Mouse (Mus musculus) adrenal gland, adult 8-10 months (tissue): ENCODE data around the gene Ccdc65. TPM values are rescaled to one million over a fixed set of nuclear protein-coding genes. Genes with fewer than 3 reads are reported as not detected.

Experiments
- DNase-seq: peaks from one replicate; pipeline ENCODE4 v3.0.0; 2022
- total RNA-seq, 4 experiments: library from RNA; stranded (reverse); gene quantifications; 2 replicates each; pipeline ENCODE4 v1.2.4; 2022

Gene Ccdc65
- total RNA-seq, 4 experiments from 2014 or later: 0.59 to 0.90 (median 0.82) TPM

- no peak for DNase-seq
Measured at GRCm38 (mm10) chr15:98692171-98692715, 15.8 kb upstream of the Ccdc65 start.

- no peak for DNase-seq
Measured at GRCm38 (mm10) chr15:98695726-98696125, 12.3 kb upstream of the Ccdc65 start.

GRCm38 (mm10) chr15:98696216-98696615 lies 11.8 kb upstream of the Ccdc65 start:
- no peak for DNase-seq

GRCm38 (mm10) chr15:98699190-98700105 lies 8.6 kb upstream of the Ccdc65 start:
- peak; percentile 61 for DNase-seq

GRCm38 (mm10) chr15:98704312-98704711 lies 3.7 kb upstream of the Ccdc65 start:
- DNase-seq: no peak

GRCm38 (mm10) chr15:98710442-98710841 lies 2.4 kb downstream of the Ccdc65 start:
- DNase-seq: no peak

GRCm38 (mm10) chr15:98714230-98714652 lies 6.2 kb downstream of the Ccdc65 start:
- DNase-seq: no peak

- DNase-seq: no peak
Measured at GRCm38 (mm10) chr15:98717301-98717700, 9.3 kb downstream of the Ccdc65 start.

GRCm38 (mm10) chr15:98722191-98722590 lies 14.2 kb downstream of the Ccdc65 start:
- no peak for DNase-seq

- DNase-seq: no peak
Measured at GRCm38 (mm10) chr15:98722854-98723253, 14.8 kb downstream of the Ccdc65 start.

GRCm38 (mm10) chr15:98724441-98724840 lies 16.4 kb downstream of the Ccdc65 start:
- no peak for DNase-seq

- DNase-seq: no peak
Measured at GRCm38 (mm10) chr15:98726079-98726478, 18.1 kb downstream of the Ccdc65 start.

- DNase-seq: no peak
Measured at GRCm38 (mm10) chr15:98726746-98727145, 18.7 kb downstream of the Ccdc65 start.

- peak; percentile 62 for DNase-seq
Measured at GRCm38 (mm10) chr15:98727443-98728321, 19.7 kb downstream of the Ccdc65 start, which contains the start of gene Fkbp11. TSS of gene Fkbp11 (minus strand) at chr15:98728198.

GRCm38 (mm10) chr15:98728366-98728765 lies 20.4 kb downstream of the Ccdc65 start:
- no peak for DNase-seq

GRCm38 (mm10) chr15:98729791-98730545 lies 22.0 kb downstream of the Ccdc65 start:
- no peak for DNase-seq

- no peak for DNase-seq
Measured at GRCm38 (mm10) chr15:98730790-98731189, 22.8 kb downstream of the Ccdc65 start.

- no peak for DNase-seq
Measured at GRCm38 (mm10) chr15:98732006-98732531, 24.1 kb downstream of the Ccdc65 start.

GRCm38 (mm10) chr15:98733370-98733769 lies 25.4 kb downstream of the Ccdc65 start:
- DNase-seq: no peak

- DNase-seq: no peak
Measured at GRCm38 (mm10) chr15:98733976-98734566, 26.1 kb downstream of the Ccdc65 start.

GRCm38 (mm10) chr15:98736521-98736920 lies 28.5 kb downstream of the Ccdc65 start:
- no peak for DNase-seq
